Mouse (Mus musculus) megakaryocyte, embryonic 14.5 days (primary cell): Measurements from ENCODE around the gene Ackr1.

Source experiments
- FLI1 ChIP-seq: IDR thresholded peaks from 2 replicates; pipeline ENCODE4 v1.6.1; 2012; ENCODE audit warnings: low read length, inconsistent platforms, mixed read lengths
- GATA1 ChIP-seq: IDR thresholded peaks from 3 replicates; pipeline ENCODE4 v1.6.1; 2012; ENCODE audit warnings: mixed read lengths, low read length, inconsistent platforms, borderline replicate concordance

DNA sequence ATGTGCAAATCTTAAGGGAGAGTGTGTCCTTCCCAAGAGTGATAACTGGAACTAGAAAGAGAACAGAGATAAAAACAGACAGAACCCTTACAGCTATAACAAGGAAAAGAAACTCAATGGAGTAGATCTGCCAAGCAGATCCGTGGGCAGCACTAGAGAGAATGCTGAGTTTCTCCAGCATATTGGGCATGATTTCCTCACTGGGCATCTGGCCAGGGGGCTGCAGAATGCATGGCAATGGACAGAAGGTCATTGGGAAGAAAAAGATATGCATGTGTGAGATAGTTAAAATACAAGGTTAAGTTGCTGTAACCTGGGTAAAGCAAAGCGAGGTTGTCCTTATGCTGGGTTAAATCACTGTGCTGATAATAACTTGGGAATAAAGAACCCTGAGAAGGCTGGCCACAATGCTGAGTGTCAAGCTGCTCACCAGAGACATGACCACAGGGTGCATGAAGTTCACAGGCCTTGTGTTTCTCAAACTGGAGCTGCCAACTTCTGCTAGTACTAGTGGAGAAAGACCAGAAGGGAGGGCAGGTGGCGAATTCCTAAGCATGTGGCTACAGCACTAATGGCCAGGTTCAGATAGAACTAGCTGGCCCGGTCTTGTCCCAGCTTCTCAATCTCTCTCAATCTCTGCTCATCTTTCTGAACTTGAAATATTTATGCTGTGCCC is 30.7 kb upstream of the Ackr1 start:
- TF ChIP-seq GATA1 (no peak), FLI1 (no peak)
